Mouse (Mus musculus): Measurements from ENCODE around the gene Kcnab1. TPM values are rescaled to one million over a fixed set of nuclear protein-coding genes. Genes with fewer than 3 reads are reported as not detected.

Gene Kcnab1
- polyA plus RNA-seq, 1 experiment from 2014 or later = 3.8 TPM

- no peak for ATAC-seq
- Histone ChIP-seq H3K4me3 (ENCODE audit: low read length) (no peak overlapping the region), H3K27me3 (replicated peaks; ENCODE audit: control insufficient read depth, insufficient read depth, low read length) (no peaks in the 10 kb centered on the region), H3K4me2 (ENCODE audit: low read depth, low read length) (no peak overlapping the region), H3K9ac (ENCODE audit: low read depth, low read length) (no peak overlapping the region), H3K4me1 (ENCODE audit: control insufficient read depth, insufficient read depth, low read length) (no peaks in the 10 kb centered on the region), H3K27ac (ENCODE audit: low read length) (no peak overlapping the region), H3K9me3 (ENCODE audit: control insufficient read depth, low read length) (no peaks in the 10 kb centered on the region), H3K36me3 (ENCODE audit: control insufficient read depth, insufficient read depth, low read length) (no peaks in the 10 kb centered on the region)
These were observed 111.1 kb downstream of the Kcnab1 start for GRCm38 (mm10) chr3:65220287-65220686.

- Histone ChIP-seq H3K9ac (ENCODE audit: low read depth, low read length) (no peak overlapping the region), H3K27ac (ENCODE audit: low read length) (no peak overlapping the region), H3K4me2 (ENCODE audit: low read depth, low read length) (no peak overlapping the region), H3K4me3 (ENCODE audit: low read length) (no peak overlapping the region), H3K36me3 (ENCODE audit: control insufficient read depth, insufficient read depth, low read length) (no peaks in the 10 kb centered on the region), H3K9me3 (ENCODE audit: control insufficient read depth, low read length) (no peaks in the 10 kb centered on the region), H3K4me1 (ENCODE audit: control insufficient read depth, insufficient read depth, low read length) (no peaks in the 10 kb centered on the region), H3K27me3 (replicated peaks; ENCODE audit: control insufficient read depth, insufficient read depth, low read length) (no peaks in the 10 kb centered on the region)
- ATAC-seq = no peak
- 85% methylated on average over 2 of the region's 2 CpGs for WGBS
These were observed 114.5 kb downstream of the Kcnab1 start for GRCm38 (mm10) chr3:65223635-65224034.

GRCm38 (mm10) chr3:65230978-65231377 lies 121.8 kb downstream of the Kcnab1 start:
- Histone ChIP-seq H3K9me3 (ENCODE audit: control insufficient read depth, low read length) (no peaks in the 10 kb centered on the region), H3K9ac (ENCODE audit: low read depth, low read length) (no peak overlapping the region), H3K4me1 (ENCODE audit: control insufficient read depth, insufficient read depth, low read length) (no peaks in the 10 kb centered on the region), H3K4me2 (ENCODE audit: low read depth, low read length) (no peak overlapping the region), H3K27me3 (replicated peaks; ENCODE audit: control insufficient read depth, insufficient read depth, low read length) (no peaks in the 10 kb centered on the region), H3K27ac (ENCODE audit: low read length) (no peak overlapping the region), H3K4me3 (ENCODE audit: low read length) (no peak overlapping the region), H3K36me3 (ENCODE audit: control insufficient read depth, insufficient read depth, low read length) (no peaks in the 10 kb centered on the region)
- no peak for ATAC-seq
- 80% methylated on average over 1 of the region's 1 CpGs for WGBS

- 73% methylated on average over 11 of the region's 11 CpGs for WGBS
- no peak for ATAC-seq
- Histone ChIP-seq H3K27ac (ENCODE audit: low read length) (no peak overlapping the region), H3K27me3 (replicated peaks; ENCODE audit: control insufficient read depth, insufficient read depth, low read length) (no peaks in the 10 kb centered on the region), H3K4me2 (ENCODE audit: low read depth, low read length) (no peak overlapping the region), H3K9me3 (ENCODE audit: control insufficient read depth, low read length) (no peaks in the 10 kb centered on the region), H3K4me1 (ENCODE audit: control insufficient read depth, insufficient read depth, low read length) (no peaks in the 10 kb centered on the region), H3K36me3 (ENCODE audit: control insufficient read depth, insufficient read depth, low read length) (no peaks in the 10 kb centered on the region), H3K9ac (ENCODE audit: low read depth, low read length) (no peak overlapping the region), H3K4me3 (ENCODE audit: low read length) (no peak overlapping the region)
These were observed 122.4 kb downstream of the Kcnab1 start for GRCm38 (mm10) chr3:65231419-65232090.

GRCm38 (mm10) chr3:65249023-65249422 lies 139.8 kb downstream of the Kcnab1 start:
- H3K4me1 ChIP-seq (ENCODE audit: control insufficient read depth, insufficient read depth, low read length) = no peaks in the 10 kb centered on the region
- H3K9ac ChIP-seq (ENCODE audit: low read depth, low read length) = no peak overlapping the region
- H3K4me3 ChIP-seq (ENCODE audit: low read length) = no peak overlapping the region
- H3K9me3 ChIP-seq (ENCODE audit: control insufficient read depth, low read length) = no peaks in the 10 kb centered on the region
- ATAC-seq = no peak
- H3K36me3 ChIP-seq (ENCODE audit: control insufficient read depth, insufficient read depth, low read length) = no peaks in the 10 kb centered on the region
- H3K4me2 ChIP-seq (ENCODE audit: low read depth, low read length) = no peak overlapping the region
- 70% methylated on average over 6 of the region's 6 CpGs for WGBS
- no peaks in the 10 kb centered on the region for H3K27me3 ChIP-seq (replicated peaks; ENCODE audit: control insufficient read depth, insufficient read depth, low read length)
- H3K27ac ChIP-seq (ENCODE audit: low read length) = no peak overlapping the region

GRCm38 (mm10) chr3:65260521-65260920 lies 151.3 kb downstream of the Kcnab1 start:
- 88% methylated on average over 4 of the region's 4 CpGs for WGBS

GRCm38 (mm10) chr3:65262506-65263422 lies 153.6 kb downstream of the Kcnab1 start:
- no peak for ATAC-seq
- no peak overlapping the region for H3K4me2 ChIP-seq (ENCODE audit: low read depth, low read length)
- no peaks in the 10 kb centered on the region for H3K27me3 ChIP-seq (replicated peaks; ENCODE audit: control insufficient read depth, insufficient read depth, low read length)
- 78% methylated on average over 12 of the region's 12 CpGs for WGBS
- H3K9me3 ChIP-seq (ENCODE audit: control insufficient read depth, low read length) = no peaks in the 10 kb centered on the region
- H3K27ac ChIP-seq (ENCODE audit: low read length) = no peak overlapping the region
- no peaks in the 10 kb centered on the region for H3K36me3 ChIP-seq (ENCODE audit: control insufficient read depth, insufficient read depth, low read length)
- H3K4me1 ChIP-seq (ENCODE audit: control insufficient read depth, insufficient read depth, low read length) = no peaks in the 10 kb centered on the region
- H3K9ac ChIP-seq (ENCODE audit: low read depth, low read length) = no peak overlapping the region
- no peak overlapping the region for H3K4me3 ChIP-seq (ENCODE audit: low read length)

More at GRCm38 (mm10) chr3:65260521-65260920, 151.3 kb downstream of the Kcnab1 start:
- no peak overlapping the region for H3K4me2 ChIP-seq (ENCODE audit: low read depth, low read length)
- H3K27me3 ChIP-seq (replicated peaks; ENCODE audit: control insufficient read depth, insufficient read depth, low read length) = no peaks in the 10 kb centered on the region
- H3K36me3 ChIP-seq (ENCODE audit: control insufficient read depth, insufficient read depth, low read length) = no peaks in the 10 kb centered on the region
- no peak overlapping the region for H3K9ac ChIP-seq (ENCODE audit: low read depth, low read length)
- H3K27ac ChIP-seq (ENCODE audit: low read length) = no peak overlapping the region
- no peak for ATAC-seq
- H3K4me1 ChIP-seq (ENCODE audit: control insufficient read depth, insufficient read depth, low read length) = no peaks in the 10 kb centered on the region
- no peaks in the 10 kb centered on the region for H3K9me3 ChIP-seq (ENCODE audit: control insufficient read depth, low read length)
- H3K4me3 ChIP-seq (ENCODE audit: low read length) = no peak overlapping the region

GRCm38 (mm10) chr3:65273317-65273716 lies 164.1 kb downstream of the Kcnab1 start:
- no peak overlapping the region for H3K4me3 ChIP-seq (ENCODE audit: low read length)
- no peak overlapping the region for H3K9ac ChIP-seq (ENCODE audit: low read depth, low read length)
- H3K27me3 ChIP-seq (replicated peaks; ENCODE audit: control insufficient read depth, insufficient read depth, low read length) = no peaks in the 10 kb centered on the region
- no peak overlapping the region for H3K27ac ChIP-seq (ENCODE audit: low read length)
- no peak for ATAC-seq
- 37% methylated on average over 1 of the region's 1 CpGs for WGBS
- H3K4me1 ChIP-seq (ENCODE audit: control insufficient read depth, insufficient read depth, low read length) = no peaks in the 10 kb centered on the region
- H3K36me3 ChIP-seq (ENCODE audit: control insufficient read depth, insufficient read depth, low read length) = no peaks in the 10 kb centered on the region
- H3K4me2 ChIP-seq (ENCODE audit: low read depth, low read length) = no peak overlapping the region
- no peaks in the 10 kb centered on the region for H3K9me3 ChIP-seq (ENCODE audit: control insufficient read depth, low read length)

- Histone ChIP-seq H3K27me3 (replicated peaks; ENCODE audit: control insufficient read depth, insufficient read depth, low read length) (no peaks in the 10 kb centered on the region), H3K4me2 (ENCODE audit: low read depth, low read length) (no peak overlapping the region), H3K4me1 (ENCODE audit: control insufficient read depth, insufficient read depth, low read length) (no peaks in the 10 kb centered on the region), H3K4me3 (ENCODE audit: low read length) (no peak overlapping the region), H3K9ac (ENCODE audit: low read depth, low read length) (no peak overlapping the region), H3K27ac (ENCODE audit: low read length) (no peak overlapping the region), H3K36me3 (ENCODE audit: control insufficient read depth, insufficient read depth, low read length) (no peaks in the 10 kb centered on the region), H3K9me3 (ENCODE audit: control insufficient read depth, low read length) (no peaks in the 10 kb centered on the region)
- ATAC-seq = no peak
- WGBS = 87% methylated on average over 10 of the region's 10 CpGs
These were observed 168.6 kb downstream of the Kcnab1 start for GRCm38 (mm10) chr3:65277777-65278176.
